Mouse (Mus musculus) embryonic fibroblast, embryonic 13.5 days (primary cell): Measurements from ENCODE around the gene Gfm2.
A peak's percentile ranks its signal among the peaks of the same experiment; 100 is the strongest.

Source experiments
- CTCF ChIP-seq: IDR thresholded peaks from 2 replicates; pipeline ENCODE4 v1.5.1; 2011; ENCODE audit warnings: mild to moderate bottlenecking, control low read depth, low read length, moderate library complexity, borderline replicate concordance; ENCODE audit not compliant: insufficient read depth
- POLR2A ChIP-seq: IDR thresholded peaks from 2 replicates; pipeline ENCODE4 v1.6.1; 2011; ENCODE audit warnings: low read depth, mild to moderate bottlenecking, control low read depth, low read length, moderate library complexity

GRCm38 (mm10) chr13:97205052-97205701 lies 67.4 kb downstream of the Gfm2 start:
- TF ChIP-seq CTCF (no peak), POLR2A (peak; percentile 36; the same call in 1 of the 2 replicates)
